Mouse (Mus musculus): ENCODE data around the gene Dhx15.

GRCm38 (mm10) chr5:52132092-52132491 is 58.2 kb downstream of the Dhx15 start:
- TF ChIP-seq GATA1 (IDR thresholded peaks at IDR 0.05; ENCODE audit: borderline replicate concordance, low read length) (no peak), FLI1 (IDR thresholded peaks at IDR 0.05; ENCODE audit: low read length) (no peak)
